Mouse (Mus musculus) liver, embryonic 14.5 days (tissue): Measurements from ENCODE around the gene Mrps15. TPM values are rescaled to one million over a fixed set of nuclear protein-coding genes. Genes with fewer than 3 reads are reported as not detected.
"Not testable (repeated sequence)": the region's sequence is repeated elsewhere in the genome, so short reads cannot be mapped to it uniquely, and the experiment has no call there.

Experiments
- ATAC-seq: fragments of 200-750 bp; cut with Nextera tagmentation; 2 replicates; pipeline ENCODE4 v1.8.0; 2017; ENCODE audit warnings: moderate number of reproducible peaks, mild to moderate bottlenecking, moderate library complexity; ENCODE audit not compliant: insufficient read depth
- DNase-seq, 3 experiments: peaks; one replicate each; pipeline ENCODE4 v3.0.0-alpha.2; 2012 to 2013; ENCODE audit warnings: low read depth in 3 of 3, low spot score in 3 of 3
- H3K27ac ChIP-seq: fragments of 300-500 bp; sonication (generic); 2 replicates; pipeline ENCODE4 v1.5.1; 2014; ENCODE audit warnings: moderate library complexity, mild to moderate bottlenecking, control low read depth, inconsistent platforms
- H3K27me3 ChIP-seq: fragments of 300-500 bp; sonication (generic); 2 replicates; pipeline ENCODE4 v1.6.1; 2014; ENCODE audit warnings: mild to moderate bottlenecking, low read length, moderate library complexity; ENCODE audit not compliant: control insufficient read depth, insufficient read depth
- H3K36me3 ChIP-seq: fragments of 300-500 bp; sonication (generic); replicated peaks from 2 replicates; pipeline ENCODE4 v1.6.1; 2014; ENCODE audit warnings: low read depth; ENCODE audit not compliant: control insufficient read depth, insufficient read depth
- H3K4me1 ChIP-seq, 2 experiments: fragments of 200-500 bp in 1 of 2; fragments of 300-500 bp in 1 of 2; sonication (generic) in 1 of 2; replicated peaks; 2 replicates each; pipeline ENCODE4 v1.6.1; 2012 to 2014; ENCODE audit warnings: antibody characterized with exemption in 1 of 2, inconsistent platforms in 1 of 2, low read length in 1 of 2; ENCODE audit not compliant: control insufficient read depth in 2 of 2, insufficient read depth in 2 of 2
- H3K4me2 ChIP-seq: fragments of 300-500 bp; sonication (generic); 2 replicates; pipeline ENCODE4 v1.6.1; 2014; ENCODE audit warnings: low read depth, mild to moderate bottlenecking, control low read depth, moderate library complexity
- H3K4me3 ChIP-seq, 2 experiments: fragments of 200-500 bp in 1 of 2; fragments of 300-500 bp in 1 of 2; sonication (generic) in 1 of 2; 2 replicates each; pipeline ENCODE4 v1.5.1; 2012 to 2014; ENCODE audit warnings: low read depth in 2 of 2, low read length in 2 of 2, mild to moderate bottlenecking in 2 of 2, control low read depth in 1 of 2, inconsistent platforms in 1 of 2, moderate library complexity in 1 of 2; ENCODE audit not compliant: insufficient read depth in 1 of 2
- H3K9ac ChIP-seq: fragments of 300-500 bp; sonication (generic); replicated peaks from 2 replicates; pipeline ENCODE4 v1.6.1; 2014; ENCODE audit warnings: mild to moderate bottlenecking, control low read depth, moderate library complexity
- H3K9me3 ChIP-seq: fragments of 300-500 bp; sonication (generic); 2 replicates; pipeline ENCODE4 v1.6.1; 2016; ENCODE audit warnings: low read length, mixed read lengths; ENCODE audit not compliant: control insufficient read depth
- CTCF ChIP-seq: IDR thresholded peaks from 2 replicates; pipeline ENCODE4 v1.5.1; 2016; ENCODE audit warnings: antibody characterized with exemption, low read depth, control low read depth
- EP300 ChIP-seq: IDR thresholded peaks from 2 replicates; pipeline ENCODE4 v1.6.1; 2016; ENCODE audit warnings: antibody characterized with exemption, low read depth
- WGBS: fragments of 180-500 bp; shearing (Covaris S2); extraction: QIAGEN DNeasy Blood & Tissue Kit; methylation state at CpG from one replicate; pipeline ENCODE4 v1.1.7; 2014; ENCODE audit not compliant: insufficient replicate concordance; 5-methylcytosine and 5-hydroxymethylcytosine counted together
- polyA plus RNA-seq, 2 experiments: library from polyadenylated mRNA; depleted of rRNA in 1 of 2; stranded (reverse) in 1 of 2; unstranded in 1 of 2; fragments of >200 nt; fragmentation: Nextera tagmentation in 1 of 2; extraction: Ambion mirVana in 1 of 2; gene quantifications; 2 replicates each; pipeline versions ENCODE4 v1.2.1 to v1.2.3; 2012 to 2014

Gene Mrps15
- polyA plus RNA-seq, 2 experiments: 41.3 to 88.4 TPM

DNA sequence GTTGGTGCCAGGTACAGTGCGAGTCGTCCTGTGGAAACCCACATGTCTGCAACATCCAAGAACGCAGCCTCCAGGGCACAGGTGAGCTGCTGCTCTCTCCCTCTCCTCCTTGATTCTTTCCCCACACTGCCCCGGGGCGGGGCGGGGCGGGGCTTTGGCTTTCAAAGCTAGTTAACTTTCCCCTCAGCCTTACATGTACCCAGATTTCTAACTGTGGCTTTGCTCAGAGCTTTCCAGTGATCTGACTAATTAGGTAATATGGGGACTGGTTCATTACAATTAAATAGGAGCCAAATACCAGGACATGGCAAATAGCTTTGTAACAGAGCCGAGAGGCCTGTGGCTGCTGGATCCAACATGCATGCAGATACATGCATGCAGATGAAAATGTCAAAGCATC lies 37.7 kb downstream of the Mrps15 start:
- H3K27ac ChIP-seq: no peak overlapping the region
- 60% methylated on average over 8 of the region's 8 CpGs for WGBS
- TF ChIP-seq EP300 (no peak), CTCF (no peak)
- no peak overlapping the region for H3K9ac ChIP-seq
- H3K4me1 ChIP-seq: no peaks in the 10 kb centered on the region
- no peaks in the 10 kb centered on the region for H3K9me3 ChIP-seq
- no peak for ATAC-seq
- no peak overlapping the region for H3K4me3 ChIP-seq
- no peaks in the 10 kb centered on the region for H3K27me3 ChIP-seq
- no peaks in the 10 kb centered on the region for H3K36me3 ChIP-seq
- H3K4me2 ChIP-seq: no peak overlapping the region
- DNase-seq: no peak

DNA sequence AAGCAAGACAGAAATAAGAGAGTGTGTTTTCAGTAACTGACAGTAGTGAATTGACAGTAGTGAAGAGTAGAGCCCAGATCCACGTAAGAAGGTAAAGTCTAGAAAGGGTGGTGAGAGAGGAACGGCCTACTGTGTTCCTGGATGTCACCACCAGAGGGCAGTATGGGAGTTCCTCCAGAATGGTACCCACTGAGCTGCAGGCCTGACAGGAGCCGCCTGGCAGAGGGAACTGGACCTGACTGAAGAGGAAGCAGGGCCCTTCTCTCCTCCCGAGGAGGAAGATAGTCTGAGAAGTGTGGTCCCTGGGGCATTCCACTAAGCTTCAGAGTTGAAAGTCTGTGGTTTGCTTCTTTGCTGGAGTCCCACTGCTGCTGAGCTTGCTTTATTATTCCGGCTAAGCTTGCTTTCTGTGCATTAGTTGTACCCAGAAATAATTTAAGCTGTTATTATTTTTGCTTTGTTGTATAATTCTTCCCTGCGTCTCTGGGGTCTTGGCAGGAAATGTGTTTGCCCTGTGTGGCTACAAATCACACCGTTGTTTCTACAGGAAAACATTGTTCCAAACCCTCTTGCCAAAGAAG lies 39.4 kb downstream of the Mrps15 start:
- WGBS: 17% methylated on average over 7 of the region's 7 CpGs
- no peaks in the 10 kb centered on the region for H3K27me3 ChIP-seq
- peaks cover 0 to 7% of the 10 kb centered on the region in 2 experiments; a peak in 2 of 4 replicates for H3K4me1 ChIP-seq
- no peak overlapping the region for H3K4me2 ChIP-seq
- H3K9me3 ChIP-seq: no peaks in the 10 kb centered on the region
- DNase-seq (peak; percentile 60 to 64 (median 60)), ATAC-seq (peak; percentile 77)
- no peak overlapping the region for H3K4me3 ChIP-seq
- TF ChIP-seq CTCF: peak; percentile 97
- TF ChIP-seq EP300: no peak
- no peaks in the 10 kb centered on the region for H3K36me3 ChIP-seq
- H3K27ac ChIP-seq: no peak overlapping the region
- no peak overlapping the region for H3K9ac ChIP-seq

DNA sequence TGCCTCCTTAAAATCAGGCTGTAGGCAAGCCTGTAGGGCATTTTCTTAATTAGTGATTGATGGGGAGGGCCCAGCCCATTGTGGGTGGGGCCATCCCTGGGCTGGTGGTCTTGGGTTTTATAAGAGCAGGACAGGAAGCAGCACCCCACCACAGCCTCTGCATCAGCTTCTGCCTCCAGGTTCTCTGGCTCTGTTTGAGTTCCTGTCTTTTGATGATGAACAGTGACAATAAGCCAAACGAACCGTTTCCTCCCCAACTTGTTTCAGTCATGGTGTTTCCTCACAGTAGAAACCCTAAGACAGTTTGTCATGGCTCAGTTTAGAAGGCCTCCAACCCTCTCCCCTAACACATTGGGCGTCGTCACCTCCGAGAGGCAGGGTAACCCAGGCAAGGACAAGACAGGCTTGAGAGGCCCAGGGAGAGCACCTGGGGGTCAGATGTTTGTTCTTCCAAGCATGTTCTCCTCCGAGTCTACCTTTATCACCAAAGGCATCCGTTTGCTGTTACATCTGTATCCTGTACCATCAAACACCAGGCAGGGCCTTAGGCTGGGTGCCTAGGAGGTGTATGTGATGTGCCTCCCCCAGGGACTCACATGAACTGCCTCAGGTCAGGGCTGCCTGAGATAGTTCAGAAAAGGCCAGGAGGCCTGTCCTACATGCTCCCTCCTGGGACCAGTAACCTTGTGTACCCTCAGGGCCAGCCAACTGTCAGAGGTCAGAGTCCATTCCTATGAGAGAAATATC lies 43.5 kb downstream of the Mrps15 start:
- H3K9me3 ChIP-seq: no peaks in the 10 kb centered on the region
- peaks cover 0 to 7% of the 10 kb centered on the region in 2 experiments; a peak in 2 of 4 replicates for H3K4me1 ChIP-seq
- H3K4me2 ChIP-seq: no peak overlapping the region
- H3K27ac ChIP-seq: no peak overlapping the region
- no peaks in the 10 kb centered on the region for H3K27me3 ChIP-seq
- no peaks in the 10 kb centered on the region for H3K36me3 ChIP-seq
- ATAC-seq (no peak), DNase-seq (no peak)
- TF ChIP-seq EP300 (no peak), CTCF (no peak)
- H3K9ac ChIP-seq: no peak overlapping the region
- WGBS: 45% methylated on average over 7 of the region's 7 CpGs
- no peak overlapping the region for H3K4me3 ChIP-seq

DNA sequence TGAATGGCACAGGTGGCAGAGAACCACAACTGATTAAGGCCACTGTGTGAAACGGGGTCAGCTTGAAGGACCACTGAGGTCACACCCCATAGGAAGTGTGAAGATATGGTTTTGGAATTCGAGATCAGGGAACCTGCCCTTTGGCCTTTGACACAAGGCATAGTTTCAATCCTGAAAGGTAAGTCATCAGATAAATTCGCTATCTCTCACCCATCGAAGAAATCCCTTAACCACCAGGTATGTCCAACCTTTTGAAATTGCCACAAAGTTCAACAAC lies 44.1 kb downstream of the Mrps15 start:
- 44% methylated on average over 4 of the region's 4 CpGs for WGBS
- Histone ChIP-seq H3K4me2 (no peak overlapping the region), H3K4me1 (peaks cover 0 to 7% of the 10 kb centered on the region in 2 experiments; a peak in 2 of 4 replicates), H3K27me3 (no peaks in the 10 kb centered on the region), H3K4me3 (no peak overlapping the region), H3K36me3 (no peaks in the 10 kb centered on the region), H3K9ac (no peak overlapping the region), H3K9me3 (no peaks in the 10 kb centered on the region), H3K27ac (no peak overlapping the region)
- no peak for DNase-seq
- ATAC-seq: no peak
- TF ChIP-seq CTCF (no peak), EP300 (no peak)

DNA sequence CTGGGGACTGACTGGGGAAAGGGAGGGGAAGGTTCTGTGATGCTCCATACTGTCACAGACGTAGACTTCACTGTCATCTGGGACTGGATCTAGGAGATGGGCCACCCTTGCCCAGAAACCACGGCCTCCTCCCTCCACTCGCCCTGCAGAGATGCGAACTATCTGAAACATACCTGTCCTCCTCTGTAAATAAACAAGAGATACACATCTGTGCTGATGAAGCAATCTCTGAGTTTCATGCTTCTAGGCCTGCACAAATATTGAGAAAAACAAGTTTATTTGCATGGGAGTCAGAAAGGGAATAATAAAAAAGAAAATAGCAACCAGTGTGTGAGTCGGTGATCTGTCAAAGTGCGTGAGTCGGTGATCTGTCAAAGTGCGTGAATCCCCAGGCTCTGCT lies 45.1 kb downstream of the Mrps15 start:
- no peak overlapping the region for H3K27ac ChIP-seq
- no peaks in the 10 kb centered on the region for H3K27me3 ChIP-seq
- H3K4me2 ChIP-seq: no peak overlapping the region
- no peaks in the 10 kb centered on the region for H3K9me3 ChIP-seq
- peaks cover 1 to 8% of the 10 kb centered on the region in 2 experiments for H3K4me1 ChIP-seq
- 78% methylated on average over 8 of the region's 8 CpGs for WGBS
- no peaks in the 10 kb centered on the region for H3K36me3 ChIP-seq
- no peak overlapping the region for H3K9ac ChIP-seq
- DNase-seq (no peak), ATAC-seq (no peak)
- H3K4me3 ChIP-seq: no peak overlapping the region
- TF ChIP-seq CTCF: no peak
- TF ChIP-seq EP300: no peak

DNA sequence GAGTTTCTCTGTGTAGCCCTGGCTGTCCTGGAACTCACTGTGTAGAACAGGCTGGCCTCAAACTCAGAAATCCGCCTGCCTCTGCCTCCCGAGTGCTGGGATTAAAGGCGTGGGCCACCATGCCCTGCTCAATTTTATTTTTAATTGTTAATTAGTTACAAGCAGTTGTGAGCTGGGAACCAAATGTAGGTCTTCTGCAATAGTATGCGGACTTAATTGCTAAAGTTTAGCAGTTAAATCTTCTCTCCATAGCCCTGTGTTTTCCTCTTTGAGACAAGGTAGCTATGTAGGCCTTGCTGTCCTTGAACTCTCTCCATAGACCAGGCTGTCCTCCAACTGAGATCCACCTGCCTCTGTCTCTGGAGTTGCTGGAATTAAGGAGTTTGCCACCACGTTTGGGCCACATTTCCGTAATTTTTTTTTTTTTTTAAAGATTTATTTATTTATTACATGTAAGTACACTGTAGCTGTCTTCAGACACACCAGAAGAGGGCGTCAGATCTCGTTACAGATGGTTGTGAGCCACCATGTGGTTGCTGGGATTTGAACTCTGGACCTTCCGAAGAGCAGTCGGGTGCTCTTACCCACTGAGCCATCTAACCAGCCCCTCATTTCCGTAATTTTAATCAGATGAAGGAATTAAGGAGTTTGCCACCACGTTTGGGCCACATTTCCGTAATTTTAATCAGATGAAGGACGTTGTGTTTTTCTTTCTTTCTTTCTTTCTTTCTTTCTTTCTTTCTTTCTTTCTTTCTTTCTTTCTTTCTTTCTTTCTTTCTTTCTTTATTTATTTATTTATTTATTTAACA lies 49.1 kb downstream of the Mrps15 start:
- 48% methylated on average over 14 of the region's 14 CpGs for WGBS
- not testable (repeated sequence) for ATAC-seq
- peak overlapping the region in 1 of 2 experiments; percentile 83; a peak in 2 of 4 replicates for H3K4me3 ChIP-seq

More for the DNA sequence above, 49.1 kb downstream of the Mrps15 start:
- not testable (repeated sequence) for H3K9me3 ChIP-seq, H3K9ac ChIP-seq, H3K27me3 ChIP-seq, DNase-seq, H3K36me3 ChIP-seq, H3K27ac ChIP-seq
- H3K4me2 ChIP-seq: peak overlapping the region; percentile 91
- H3K4me1 ChIP-seq: peaks cover 24 to 31% of the 10 kb centered on the region in 2 experiments
